Mouse (Mus musculus) left cerebral cortex, adult 8-10 months (tissue): ENCODE data around the gene Fcer1g. TPM values are rescaled to one million over a fixed set of nuclear protein-coding genes. Genes with fewer than 3 reads are reported as not detected.

Experiments
- DNase-seq, 2 experiments: peaks; one replicate each; pipeline ENCODE4 v3.0.0; 2022; ENCODE audit warnings: low spot score in 2 of 2
- total RNA-seq, 4 experiments: library from RNA; stranded (reverse); gene quantifications; 2 replicates each; pipeline ENCODE4 v1.2.4; 2022

Fcer1g gene
- total RNA-seq, 4 experiments from 2014 or later = 9.1 to 63.9 (median 28.2) TPM

- DNase-seq = no peak
Measured at GRCm38 (mm10) chr1:171187851-171188700, 46.1 kb downstream of the Fcer1g start.

- DNase-seq = no peak
Measured at GRCm38 (mm10) chr1:171185655-171186054, 48.5 kb downstream of the Fcer1g start.

GRCm38 (mm10) chr1:171184314-171184713, 49.9 kb downstream of the Fcer1g start:
- DNase-seq = no peak

- no peak for DNase-seq
Measured at GRCm38 (mm10) chr1:171183620-171184019, 50.5 kb downstream of the Fcer1g start.

DNA sequence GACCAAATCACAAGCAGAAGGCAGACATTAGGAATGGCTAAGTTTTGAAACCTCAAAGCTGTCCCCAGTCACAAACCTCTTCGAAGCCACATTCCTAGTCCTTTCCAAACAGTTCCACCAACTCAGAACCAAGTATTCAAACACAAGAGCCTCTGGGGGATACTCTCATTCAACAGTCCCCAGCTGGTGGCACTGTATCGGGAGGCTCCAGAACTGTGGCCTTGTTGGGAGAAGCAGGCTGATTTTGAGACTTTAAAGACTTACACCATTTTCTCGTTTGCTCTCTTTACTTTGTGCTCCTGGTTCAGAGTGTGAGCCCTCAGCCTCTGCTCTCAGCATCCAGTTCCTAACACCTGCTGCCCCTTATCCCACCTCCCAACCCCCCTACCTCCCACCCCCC, 51.1 kb downstream of the Fcer1g start:
- no peak for DNase-seq

Other genes with a start within 250 kb of the Fcer1g start
- gene Fcgr4, start 215.4 kb downstream of the Fcer1g start, total RNA-seq = under 1 TPM in 3 of 4 experiments, not detected in 1; 0.30 to 0.72 (median 0.43) TPM
- gene Fcgr3, start 169.4 kb downstream of the Fcer1g start, total RNA-seq = 10 to 100 TPM; 10.6 to 36.7 (median 22.6) TPM
- gene Cfap126, start 120.4 kb downstream of the Fcer1g start, total RNA-seq = 1 to 10 TPM; 1.0 to 1.8 (median 1.2) TPM
- 100 to 1,000 TPM; 196 to 228 (median 209) TPM for gene Sdhc, start 83.8 kb downstream of the Fcer1g start, total RNA-seq
- under 1 TPM; 0.30 to 0.53 (median 0.35) TPM for gene Mpz, start 83.7 kb downstream of the Fcer1g start, total RNA-seq
- 100 to 1,000 TPM; 165 to 185 (median 176) TPM for gene Pcp4l1, start 38.1 kb downstream of the Fcer1g start, total RNA-seq
- gene Nr1i3, start 20.4 kb downstream of the Fcer1g start, total RNA-seq = under 1 TPM; 0.14 to 0.55 (median 0.31) TPM
- gene Tomm40l, start 11.9 kb downstream of the Fcer1g start, total RNA-seq = 10 to 100 TPM; 70.2 to 87.9 (median 76.7) TPM
- gene Apoa2, start 9.3 kb downstream of the Fcer1g start, total RNA-seq = 1 to 10 TPM; 1.7 to 2.8 (median 2.6) TPM
- gene Adamts4, start 16.1 kb upstream of the Fcer1g start, total RNA-seq = 10 to 100 TPM; 13.0 to 14.1 (median 13.3) TPM
- gene Ndufs2, start 17.0 kb upstream of the Fcer1g start, total RNA-seq = 100 to 1,000 TPM; 285 to 306 (median 298) TPM
- 10 to 100 TPM; 60.7 to 69.2 (median 63.4) TPM for gene B4galt3, start 36.0 kb upstream of the Fcer1g start, total RNA-seq
- 10 to 100 TPM; 29.1 to 35.0 (median 30.4) TPM for gene Ppox, start 46.8 kb upstream of the Fcer1g start, total RNA-seq
- 10 to 100 TPM; 46.5 to 56.3 (median 50.5) TPM for gene Usp21, start 53.6 kb upstream of the Fcer1g start, total RNA-seq
- gene Ufc1, start 60.7 kb upstream of the Fcer1g start, total RNA-seq = 100 to 1,000 TPM; 103 to 116 (median 110) TPM
- 10 to 100 TPM; 35.0 to 39.7 (median 37.4) TPM for gene Dedd, start 94.8 kb upstream of the Fcer1g start, total RNA-seq
- gene Nit1, start 111.3 kb upstream of the Fcer1g start, total RNA-seq = 10 to 100 TPM; 35.8 to 48.8 (median 43.5) TPM
- 100 to 1,000 TPM; 107 to 204 (median 164) TPM for gene Pfdn2, start 111.3 kb upstream of the Fcer1g start, total RNA-seq
- 10 to 100 TPM in 3 of 4 experiments, 1 to 10 TPM in 1; 10.0 to 12.8 (median 12.4) TPM for gene Klhdc9, start 126.4 kb upstream of the Fcer1g start, total RNA-seq
- gene Nectin4, start 135.7 kb upstream of the Fcer1g start, total RNA-seq = 1 to 10 TPM; 4.3 to 4.9 (median 4.6) TPM
- gene Arhgap30, start 154.6 kb upstream of the Fcer1g start, total RNA-seq = 1 to 10 TPM; 2.1 to 5.5 (median 3.0) TPM
- gene Usf1, start 176.9 kb upstream of the Fcer1g start, total RNA-seq = 100 to 1,000 TPM in 1 of 4 experiments, 10 to 100 TPM in 3; 89.5 to 102 (median 96.9) TPM
- 1 to 10 TPM; 1.5 to 3.2 (median 2.4) TPM for gene Tstd1, start 184.5 kb upstream of the Fcer1g start, total RNA-seq
- gene F11r, start 203.2 kb upstream of the Fcer1g start, total RNA-seq = 10 to 100 TPM in 2 of 4 experiments, 1 to 10 TPM in 2; 7.7 to 10.3 (median 9.1) TPM